Mouse (Mus musculus): ENCODE data around the gene Nlk.
"Not testable (repeated sequence)": the region's sequence is repeated elsewhere in the genome, so short reads cannot be mapped to it uniquely, and the experiment has no call there.

The Nlk gene

DNA sequence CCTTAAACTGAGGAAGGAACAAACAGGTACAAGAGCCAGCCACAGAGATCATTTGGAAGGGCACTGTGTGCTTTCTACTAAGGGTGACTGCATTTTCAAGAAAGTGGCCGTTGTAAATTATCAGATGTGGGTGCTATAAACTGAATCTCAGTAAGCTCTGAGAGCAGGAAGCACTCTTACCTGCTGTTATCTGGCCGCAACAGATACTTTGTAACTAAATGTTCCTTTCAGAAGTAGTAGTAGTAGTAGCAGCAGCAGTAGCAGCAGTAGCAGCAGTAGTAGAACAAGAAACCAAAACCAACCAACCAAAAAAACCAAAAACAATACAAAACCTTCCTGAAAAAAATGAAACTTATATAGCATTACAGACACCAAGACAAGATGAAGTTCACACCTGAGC, 101.4 kb downstream of the Nlk start:
- no peak for DNase-seq (ENCODE audit: low spot score)

- DNase-seq (ENCODE audit: low spot score), result peak; percentile 19
Observed at GRCm38 (mm10) chr11:78594271-78594964, 102.8 kb downstream of the Nlk start.

- not testable (repeated sequence) for DNase-seq (ENCODE audit: low spot score)
Observed at GRCm38 (mm10) chr11:78587677-78588076, 109.5 kb downstream of the Nlk start.

DNA sequence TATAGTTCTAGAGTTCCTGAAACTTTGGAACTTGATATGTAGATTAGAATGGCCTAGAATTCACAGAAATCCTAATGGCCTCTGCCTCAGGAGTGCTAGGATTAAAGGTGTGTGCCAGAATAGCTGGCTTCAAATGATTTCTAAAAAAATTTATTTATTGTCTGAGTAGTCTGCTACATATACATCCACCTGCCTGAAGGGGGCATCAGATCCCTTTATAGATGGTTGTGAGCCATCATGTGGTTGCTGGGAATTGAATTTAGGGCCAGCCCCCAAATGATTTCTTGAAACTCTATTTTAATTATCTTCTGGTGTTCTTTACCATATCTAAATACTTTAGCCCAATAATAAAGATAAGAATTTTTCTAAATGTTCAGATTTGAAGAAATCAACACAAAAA, 111.1 kb downstream of the Nlk start:
- no peak for DNase-seq (ENCODE audit: low spot score)

DNA sequence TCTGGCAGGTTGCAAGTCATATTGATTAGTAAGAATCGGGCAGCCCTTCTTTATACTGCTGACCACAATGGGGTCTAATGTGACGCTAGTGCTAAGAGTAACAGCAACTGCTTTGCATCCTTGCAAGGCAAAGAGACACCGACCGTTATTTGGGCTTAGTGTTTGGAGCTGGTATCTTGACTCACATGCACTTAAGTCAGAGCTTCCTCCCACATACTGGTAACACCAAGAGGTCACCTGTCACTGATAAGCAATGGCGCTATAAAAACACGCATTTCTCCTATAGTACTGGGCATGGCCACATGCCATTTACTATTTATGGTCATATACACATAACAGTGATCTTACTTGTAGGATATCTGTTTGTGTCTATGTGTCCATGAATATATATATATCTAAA, 114.3 kb downstream of the Nlk start:
- DNase-seq (ENCODE audit: low spot score), result no peak

DNA sequence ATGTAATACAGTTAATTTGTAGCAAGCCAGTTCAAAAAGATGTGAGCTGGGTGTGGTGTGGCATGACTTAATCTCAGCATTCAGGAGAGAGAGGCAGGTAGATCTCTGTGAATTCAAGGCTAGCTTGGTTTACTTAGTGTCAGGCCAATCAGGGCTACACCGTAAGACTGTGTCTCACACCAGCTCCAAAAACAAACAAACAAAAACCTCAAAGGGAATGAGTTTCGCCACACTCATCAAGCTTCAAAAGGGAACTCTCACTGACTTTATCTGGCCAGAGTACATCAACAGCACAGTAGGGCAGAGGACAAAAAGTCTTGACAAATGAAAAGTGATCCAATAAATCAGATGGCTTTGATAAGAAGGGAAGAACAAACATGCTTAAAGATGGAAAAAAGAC, 122.2 kb downstream of the Nlk start:
- no peak for DNase-seq (ENCODE audit: low spot score)

DNA sequence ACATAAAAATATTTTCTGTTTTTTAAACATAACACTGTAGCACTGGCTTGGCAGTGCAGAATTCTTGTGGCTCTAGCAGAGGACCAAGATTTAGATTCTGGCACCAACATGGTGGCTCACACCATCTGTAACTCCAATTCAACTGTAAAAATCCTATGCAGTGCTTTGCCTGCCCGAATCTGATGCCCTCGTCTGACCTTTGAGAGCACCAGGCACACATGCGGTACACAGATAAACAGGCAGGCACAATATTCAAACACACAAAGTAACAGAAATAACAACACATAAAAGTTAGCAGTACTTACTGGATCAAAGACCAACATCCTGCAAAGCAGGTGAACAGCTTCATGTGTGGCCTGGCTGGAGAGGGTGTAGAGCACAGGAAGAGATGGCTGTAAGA, 122.6 kb downstream of the Nlk start:
- DNase-seq (ENCODE audit: low spot score), result no peak

GRCm38 (mm10) chr11:78574031-78574430, 123.1 kb downstream of the Nlk start:
- not testable (repeated sequence) for DNase-seq (ENCODE audit: low spot score)

GRCm38 (mm10) chr11:78571854-78572253, 125.3 kb downstream of the Nlk start:
- no peak for DNase-seq (ENCODE audit: low spot score)

DNA sequence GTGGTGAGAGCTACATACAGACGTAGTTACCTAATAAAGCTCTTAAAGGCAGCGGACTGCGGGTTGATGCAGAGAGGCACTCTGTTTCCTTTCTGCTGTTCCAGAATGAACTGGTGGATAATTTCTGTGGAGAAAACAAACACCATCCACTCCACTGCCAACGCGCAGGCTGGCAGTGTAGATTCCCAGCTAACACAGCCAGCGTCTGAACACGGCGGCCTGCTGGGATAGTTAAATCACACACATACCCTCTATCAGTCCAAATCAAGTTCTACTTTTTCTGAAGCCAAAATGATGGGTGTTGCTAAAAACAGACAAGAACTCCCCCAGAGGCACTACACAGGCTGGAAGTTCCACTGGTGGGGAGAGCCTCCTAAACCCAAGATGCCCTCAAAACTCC, 125.7 kb downstream of the Nlk start:
- no peak for DNase-seq (ENCODE audit: low spot score)

- DNase-seq (ENCODE audit: low spot score), result no peak
Observed at GRCm38 (mm10) chr11:78569806-78570205, 127.4 kb downstream of the Nlk start.

DNA sequence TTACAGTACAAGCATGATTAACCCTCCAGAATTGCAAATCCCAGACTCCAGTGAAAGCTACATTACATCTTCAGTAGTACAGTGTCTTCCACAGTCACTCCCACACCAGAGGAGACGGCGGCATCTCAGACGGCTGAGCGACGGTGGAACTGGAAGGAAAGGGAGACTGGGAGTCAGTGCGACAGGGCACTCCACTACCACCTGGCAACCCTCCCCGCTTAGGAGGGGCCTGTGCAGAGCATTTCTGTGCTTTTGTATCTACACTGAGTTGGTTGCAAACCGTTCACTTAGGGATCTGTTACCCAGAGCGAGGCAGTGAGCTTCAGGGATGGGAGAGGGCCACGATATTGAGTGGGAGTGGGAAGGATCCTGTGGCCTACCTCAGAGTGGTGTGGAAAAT, 128.3 kb downstream of the Nlk start:
- DNase-seq (ENCODE audit: low spot score), result no peak

DNA sequence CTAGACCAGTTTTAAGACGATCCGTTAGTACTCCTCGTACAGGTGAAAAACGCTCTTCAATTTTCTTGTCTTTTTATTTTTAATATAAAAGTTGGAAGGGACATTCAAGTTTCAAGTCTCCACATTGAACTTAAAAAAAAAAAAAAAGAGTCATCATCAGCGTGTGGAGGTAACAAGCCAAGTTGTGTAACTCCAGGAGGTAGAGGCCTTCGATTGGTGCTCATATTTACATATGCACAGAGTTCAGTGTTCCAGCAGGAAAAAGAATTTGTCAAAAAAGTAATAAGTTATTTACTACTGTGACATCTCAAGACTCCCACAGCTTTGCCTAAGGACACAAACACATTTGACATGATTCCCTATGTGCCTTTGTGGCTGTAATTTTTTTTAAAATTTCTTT, 129.6 kb downstream of the Nlk start:
- DNase-seq (ENCODE audit: low spot score), result no peak

DNA sequence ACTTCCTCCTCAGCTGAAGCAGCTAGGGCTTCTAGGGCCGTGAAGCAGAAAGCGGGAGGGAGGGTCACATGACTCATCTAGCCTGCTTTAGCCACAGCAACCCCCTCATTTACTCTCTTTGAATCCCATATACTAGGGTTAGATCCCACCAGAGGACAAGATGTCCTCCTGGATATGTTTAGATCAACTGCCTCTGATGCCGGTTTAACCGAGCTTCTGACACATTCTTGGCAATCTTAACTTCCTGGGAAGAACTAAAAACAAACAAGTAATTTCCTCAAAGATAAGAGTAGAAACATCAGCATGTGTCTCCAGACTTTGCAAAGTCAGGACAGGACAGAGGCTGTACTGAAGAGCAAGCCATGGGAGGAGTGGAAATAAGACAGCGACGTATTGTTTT, 130.4 kb downstream of the Nlk start:
- no peak for DNase-seq (ENCODE audit: low spot score)

DNA sequence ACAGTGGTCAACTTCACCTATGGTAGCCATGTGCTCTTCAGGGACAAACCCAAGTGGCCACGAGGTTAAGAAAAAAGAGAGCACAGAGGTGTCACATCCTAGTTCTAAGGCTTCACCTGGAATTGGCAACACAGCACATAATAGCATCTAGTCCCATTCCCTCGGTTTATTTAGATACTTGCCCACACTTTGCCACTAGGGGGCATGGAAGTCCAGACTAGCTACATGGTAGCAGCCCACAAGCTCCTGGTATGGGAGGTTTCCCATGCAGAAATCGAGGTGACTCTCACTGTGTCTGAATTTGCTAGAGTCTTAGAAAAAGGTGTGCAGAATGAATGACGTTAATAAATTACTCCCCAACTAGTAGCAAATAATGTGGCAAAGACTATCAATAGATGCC, 136.7 kb downstream of the Nlk start:
- peak; percentile 76 for DNase-seq (ENCODE audit: low spot score)

DNA sequence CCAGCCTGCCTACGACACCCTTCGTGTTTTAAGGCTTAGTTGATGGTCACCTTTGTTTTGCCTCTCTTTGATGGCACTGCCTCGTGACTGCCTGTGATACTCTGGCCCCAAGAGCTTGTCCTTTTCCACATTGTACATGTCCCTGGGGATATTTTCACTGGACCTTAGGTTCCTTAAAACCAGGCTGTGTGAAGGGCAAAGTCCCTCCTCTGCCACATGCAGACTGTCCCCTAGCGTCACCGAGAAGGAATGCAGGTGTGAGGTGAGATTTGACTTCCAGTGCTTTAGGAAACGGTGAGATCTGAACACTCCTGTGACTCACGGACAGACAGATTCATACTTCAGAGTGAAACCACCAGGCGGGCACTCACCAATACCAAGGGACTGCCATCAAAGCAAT, 139.9 kb downstream of the Nlk start:
- DNase-seq (ENCODE audit: low spot score), result no peak

DNA sequence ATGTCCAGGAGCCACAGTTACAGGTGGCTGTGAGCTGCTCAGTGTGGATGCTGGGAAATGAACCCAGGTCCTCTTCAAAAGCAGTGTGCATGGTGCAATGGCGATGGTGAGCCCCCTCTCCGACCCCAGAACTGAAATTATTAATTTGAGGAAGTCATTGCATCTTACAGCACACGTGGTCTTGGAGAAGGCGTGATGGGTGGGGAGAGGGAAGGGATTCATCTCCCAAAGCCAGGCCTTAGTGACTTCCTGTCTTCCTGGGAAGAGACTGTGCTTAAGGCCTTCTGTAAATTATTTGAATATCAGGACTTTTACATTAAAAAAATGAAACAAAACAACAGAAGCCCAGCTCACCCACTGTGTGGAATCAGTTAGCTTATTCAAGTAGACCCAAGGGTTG, 141.1 kb downstream of the Nlk start:
- no peak for DNase-seq (ENCODE audit: low spot score)

GRCm38 (mm10) chr11:78555623-78556022, 141.6 kb downstream of the Nlk start:
- no peak for DNase-seq (ENCODE audit: low spot score)

GRCm38 (mm10) chr11:78551059-78551398, 146.1 kb downstream of the Nlk start:
- no peak for DNase-seq (ENCODE audit: low spot score)

DNA sequence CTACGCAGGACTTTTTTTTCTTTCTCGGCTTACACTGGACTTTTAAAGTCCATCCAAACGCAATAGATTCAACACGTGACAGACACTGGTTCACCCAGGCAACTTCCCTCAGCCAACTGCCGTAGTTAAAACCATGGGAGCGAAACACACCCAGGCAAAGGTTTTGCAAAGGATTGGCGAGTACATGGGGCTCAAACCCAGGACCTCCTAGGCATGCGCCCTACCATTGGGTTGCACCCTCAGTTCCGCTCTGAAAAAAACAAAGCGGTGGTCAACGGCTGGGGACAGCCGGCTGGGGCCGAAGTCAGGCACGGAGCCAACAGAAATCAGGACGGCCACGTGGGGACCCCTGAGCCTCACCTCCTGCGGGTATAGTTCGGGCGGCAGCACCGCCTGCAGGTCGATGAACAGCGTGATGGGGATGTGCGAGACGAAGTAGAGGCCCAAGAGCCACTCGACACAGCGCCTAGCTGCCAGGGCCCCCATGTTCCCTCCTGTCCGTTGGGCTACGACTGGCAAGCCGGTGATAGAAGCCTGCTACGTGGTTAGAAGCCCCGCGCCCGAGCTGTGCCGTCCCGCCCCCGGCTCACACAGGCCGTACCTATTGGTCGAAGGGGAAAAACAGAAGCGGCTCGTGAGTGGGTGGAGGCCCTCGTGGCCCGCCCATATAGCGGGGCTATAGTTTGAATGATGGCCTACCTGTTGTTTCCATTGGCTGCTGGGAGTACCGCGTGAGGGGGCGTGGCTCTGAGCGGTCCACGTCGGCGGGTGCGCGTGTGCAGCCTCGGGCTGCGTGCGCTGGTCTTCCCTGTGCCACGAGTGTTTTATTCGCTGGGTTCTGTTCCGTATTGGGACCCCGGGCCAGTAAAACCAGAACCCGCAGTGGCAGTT, 146.8 kb downstream of the Nlk start, which contains the start of gene Tmem97:
TSS of gene Tmem97 (minus strand) at position 610 of the 891 bp plus-strand sequence.
- DNase-seq (ENCODE audit: low spot score), result peak; percentile 96

- no peak for DNase-seq (ENCODE audit: low spot score)
Observed at GRCm38 (mm10) chr11:78549491-78549987, 147.6 kb downstream of the Nlk start.

GRCm38 (mm10) chr11:78547718-78548460, 149.3 kb downstream of the Nlk start:
- DNase-seq (ENCODE audit: low spot score), result no peak

DNA sequence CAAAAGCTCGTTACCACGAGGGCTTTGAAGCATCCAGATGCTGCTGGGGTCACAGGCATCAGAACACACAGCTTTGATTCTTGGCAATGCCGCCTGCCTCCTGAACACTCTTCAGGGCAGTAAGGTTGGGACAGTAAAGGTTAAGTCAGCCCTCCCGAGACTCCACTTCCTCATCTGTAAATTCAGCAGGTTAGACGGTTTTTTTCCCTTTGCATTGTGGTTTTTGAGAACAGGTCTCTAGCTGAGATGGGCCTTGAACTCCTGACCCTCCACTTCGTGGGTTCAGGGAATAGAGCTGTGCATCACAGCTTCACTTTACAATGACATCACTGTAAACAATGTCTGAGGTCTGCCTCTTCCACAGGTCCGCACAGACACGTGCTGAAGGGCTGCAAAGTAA, 152.0 kb downstream of the Nlk start:
- DNase-seq (ENCODE audit: low spot score), result no peak

Measured in MN1 (cell line).